Comparison of ENCODE assay signal across 24 mouse cellular contexts in the genomic region with DNA sequence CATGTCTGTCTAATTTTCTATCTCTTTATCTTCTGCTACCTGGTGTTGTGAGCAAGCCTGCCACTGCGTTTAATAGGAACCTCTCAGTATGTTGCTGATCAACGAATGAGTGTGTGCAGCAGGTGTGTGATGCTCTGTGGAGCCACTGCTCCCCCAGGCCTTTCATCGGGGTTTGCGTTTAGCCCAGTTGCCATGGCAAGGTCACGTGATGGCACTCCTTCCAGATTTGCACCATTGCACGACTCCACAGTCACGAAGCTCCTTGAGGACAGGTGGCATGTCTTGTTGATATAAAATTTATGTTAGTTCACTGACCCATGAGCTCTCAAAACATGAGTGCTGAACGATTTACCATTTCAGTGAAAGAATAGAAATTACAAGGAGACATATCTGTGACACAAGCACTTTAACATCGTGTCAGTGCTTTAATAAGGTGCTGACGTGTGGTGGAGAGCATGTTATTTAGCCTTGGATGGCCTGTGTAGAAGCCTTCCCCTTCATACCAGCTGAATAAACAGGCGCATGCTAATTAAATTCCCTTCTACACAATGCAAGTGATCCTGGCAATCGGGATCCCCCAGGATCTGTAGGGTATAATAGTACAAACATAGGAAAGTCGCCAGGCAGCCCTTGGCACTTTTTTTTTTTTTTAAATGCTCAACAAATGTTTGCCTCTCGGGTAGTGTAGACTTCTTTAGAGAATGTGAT.
DNase-seq lines count a peak whose midpoint lies in the region; ATAC-seq lines count a peak whose summit lies in the region.
"Had no signal": no experiment of that assay in that cellular context is flagged by ENCODE, and none has a peak within 500 bp of the region (broad histone marks: within the 10 kb centered on the region; RNA-seq: fewer than 3 reads in every experiment).

No protein-coding gene starts in this region.

- no peak overlapping the region for H3K4me3 ChIP-seq in limb, embryonic 10.5 days
- H3K4me3 ChIP-seq in hindbrain, embryonic 16.5 days (ENCODE audit: low read length) = no peak overlapping the region
- H3K4me3 ChIP-seq: forebrain, embryonic 10.5 days; heart, embryonic 10.5 days; liver, embryonic 15.5 days; lung, embryonic 15.5 days; midbrain, embryonic 10.5 days; neural tube, embryonic 12.5 days had no signal

- DNase-seq in heart, adult 11 months = peak; percentile 68
- no peak for DNase-seq in heart, postnatal 4 days
- DNase-seq in kidney, postnatal 4 days = peak; percentile 18 to 34
- no peak for DNase-seq in kidney, postnatal 36 days
- DNase-seq in embryo, embryonic 10.5 days (ENCODE audit: low spot score) = peak; percentile 56
- DNase-seq in limb, embryonic 10.5 days (ENCODE audit: low spot score) = no peak
- DNase-seq in ovary, postnatal 10 days (ENCODE audit: low spot score) = no peak
- DNase-seq: adrenal gland, adult 2 months; B cell, adult 2 months; cerebellum, adult 11-12 months; cerebellum, postnatal 10 days; kidney, adult 18-20 months; left cerebral cortex, postnatal 4 days; liver; right cerebral cortex, adult 18-20 months; thymus, adult 18-20 months had no signal

- WGBS in limb, embryonic 10.5 days = 72% methylated on average over 14 of the region's 14 CpGs
- WGBS in hindbrain, embryonic 16.5 days = 59% methylated on average over 14 of the region's 14 CpGs

- no peaks in the 10 kb centered on the region for H3K36me3 ChIP-seq in limb, embryonic 10.5 days
- H3K36me3 ChIP-seq in hindbrain, embryonic 16.5 days (ENCODE audit: control insufficient read depth, insufficient read depth, low read length) = no peaks in the 10 kb centered on the region
- H3K36me3 ChIP-seq: forebrain, embryonic 10.5 days; heart, embryonic 10.5 days; liver, embryonic 15.5 days; lung, embryonic 15.5 days; midbrain, embryonic 10.5 days; neural tube, embryonic 12.5 days had no signal

- no peak for ATAC-seq in hindbrain, embryonic 16.5 days

- no peak overlapping the region for H3K4me2 ChIP-seq in hindbrain, embryonic 16.5 days (ENCODE audit: low read length)
- H3K4me2 ChIP-seq: liver, embryonic 15.5 days; lung, embryonic 15.5 days; neural tube, embryonic 12.5 days had no signal

- H3K9me3 ChIP-seq in limb, embryonic 10.5 days (replicated peaks) = no peaks in the 10 kb centered on the region
- H3K9me3 ChIP-seq in hindbrain, embryonic 16.5 days (ENCODE audit: control insufficient read depth, low read length) = no peaks in the 10 kb centered on the region
- H3K9me3 ChIP-seq: forebrain, embryonic 10.5 days; heart, embryonic 10.5 days; liver, embryonic 15.5 days; lung, embryonic 15.5 days; midbrain, embryonic 10.5 days; neural tube, embryonic 12.5 days had no signal

- H3K4me1 ChIP-seq in limb, embryonic 10.5 days = peaks cover 9% of the 10 kb centered on the region
- H3K4me1 ChIP-seq in hindbrain, embryonic 16.5 days (ENCODE audit: control insufficient read depth, insufficient read depth, low read depth, low read length) = no peaks in the 10 kb centered on the region
- H3K4me1 ChIP-seq: heart, embryonic 10.5 days; liver, embryonic 15.5 days; neural tube, embryonic 12.5 days had no signal

- no peak overlapping the region for H3K9ac ChIP-seq in hindbrain, embryonic 16.5 days (ENCODE audit: low read depth, low read length)
- H3K9ac ChIP-seq: liver, embryonic 15.5 days; lung, embryonic 15.5 days; neural tube, embryonic 12.5 days had no signal

- H3K27me3 ChIP-seq in limb, embryonic 10.5 days (ENCODE audit: low read depth, poor library complexity, severe bottlenecking) = no peaks in the 10 kb centered on the region
- no peaks in the 10 kb centered on the region for H3K27me3 ChIP-seq in hindbrain, embryonic 16.5 days (replicated peaks; ENCODE audit: control insufficient read depth, insufficient read depth, low read length)
- H3K27me3 ChIP-seq: liver, embryonic 15.5 days; lung, embryonic 15.5 days; neural tube, embryonic 12.5 days had no signal

- peak overlapping the region; percentile 19; the same call in 1 of the 2 replicates for H3K27ac ChIP-seq in limb, embryonic 10.5 days
- no peak overlapping the region for H3K27ac ChIP-seq in hindbrain, embryonic 16.5 days (ENCODE audit: low read depth, low read length)
- H3K27ac ChIP-seq: forebrain, embryonic 10.5 days; heart, embryonic 10.5 days; liver, embryonic 15.5 days; lung, embryonic 15.5 days; macrophage; midbrain, embryonic 10.5 days; neural tube, embryonic 12.5 days had no signal

Comparison
In these comparisons a context has a peak if more than half of its experiments do, and no peak if none do; other contexts are left out.
1. DNase-seq: peak in heart, adult 11 months (single experiment), kidney, postnatal 4 days (2 of 2) and embryo, embryonic 10.5 days (single experiment); none in heart, postnatal 4 days (single experiment), kidney, postnatal 36 days (0 of 2), limb, embryonic 10.5 days (single experiment) and ovary, postnatal 10 days (single experiment).